Mouse (Mus musculus): ENCODE data around the gene Commd6.
A peak's percentile ranks its signal among the peaks of the same experiment; 100 is the strongest.
"Not testable (repeated sequence)": the region's sequence is repeated elsewhere in the genome, so short reads cannot be mapped to it uniquely, and the experiment has no call there.

Commd6 gene

DNA sequence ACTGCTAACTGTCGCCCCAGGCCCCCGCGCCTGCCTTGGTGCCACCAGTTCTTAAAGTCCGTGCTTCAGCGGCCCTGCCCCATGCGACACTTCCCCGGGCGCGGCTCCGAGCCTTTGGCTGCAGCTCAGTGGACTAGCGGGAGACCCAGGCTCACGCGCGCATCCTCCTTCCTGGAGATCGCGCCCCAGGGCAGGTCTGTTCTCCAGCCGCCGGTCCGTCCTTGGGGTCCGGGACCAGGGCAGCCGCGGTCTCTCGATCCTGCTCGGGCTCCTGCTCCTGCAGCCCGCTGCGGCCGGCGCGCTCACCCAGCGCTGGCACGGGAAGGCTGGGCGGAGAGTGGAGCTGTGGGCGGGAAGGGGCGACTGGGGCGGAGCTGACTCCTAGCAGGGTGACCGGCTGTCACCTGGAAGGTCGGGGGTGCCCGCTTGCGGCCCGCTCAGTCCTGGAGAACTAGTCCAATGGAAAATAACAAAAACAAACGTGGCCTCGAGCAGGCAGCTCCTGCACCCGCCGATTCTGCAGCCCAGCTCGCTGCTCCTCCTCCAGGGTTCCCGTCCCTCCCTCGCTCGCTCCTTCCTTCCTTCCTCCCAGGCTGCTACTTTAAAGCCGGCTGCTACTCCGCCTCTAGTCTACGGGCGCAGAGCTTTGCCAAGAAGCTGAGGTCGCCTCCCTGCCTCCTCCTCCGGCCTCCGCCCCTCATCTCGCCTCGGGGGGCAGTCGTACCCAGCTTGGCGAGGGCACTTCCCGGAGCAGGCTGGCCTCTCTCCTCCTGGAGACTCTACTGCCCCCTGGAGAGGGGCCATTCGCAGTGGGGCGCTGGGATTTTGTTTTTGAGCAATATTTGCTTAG lies 31.7 kb downstream of the Commd6 start, which contains the start of gene Tbc1d4:
Gene Tbc1d4, minus strand, starts transcription at position 673 of the 850 bp plus-strand sequence.
- DNase-seq (ENCODE audit: low spot score in 2 of 2), result peak; percentile 37 to 52

DNA sequence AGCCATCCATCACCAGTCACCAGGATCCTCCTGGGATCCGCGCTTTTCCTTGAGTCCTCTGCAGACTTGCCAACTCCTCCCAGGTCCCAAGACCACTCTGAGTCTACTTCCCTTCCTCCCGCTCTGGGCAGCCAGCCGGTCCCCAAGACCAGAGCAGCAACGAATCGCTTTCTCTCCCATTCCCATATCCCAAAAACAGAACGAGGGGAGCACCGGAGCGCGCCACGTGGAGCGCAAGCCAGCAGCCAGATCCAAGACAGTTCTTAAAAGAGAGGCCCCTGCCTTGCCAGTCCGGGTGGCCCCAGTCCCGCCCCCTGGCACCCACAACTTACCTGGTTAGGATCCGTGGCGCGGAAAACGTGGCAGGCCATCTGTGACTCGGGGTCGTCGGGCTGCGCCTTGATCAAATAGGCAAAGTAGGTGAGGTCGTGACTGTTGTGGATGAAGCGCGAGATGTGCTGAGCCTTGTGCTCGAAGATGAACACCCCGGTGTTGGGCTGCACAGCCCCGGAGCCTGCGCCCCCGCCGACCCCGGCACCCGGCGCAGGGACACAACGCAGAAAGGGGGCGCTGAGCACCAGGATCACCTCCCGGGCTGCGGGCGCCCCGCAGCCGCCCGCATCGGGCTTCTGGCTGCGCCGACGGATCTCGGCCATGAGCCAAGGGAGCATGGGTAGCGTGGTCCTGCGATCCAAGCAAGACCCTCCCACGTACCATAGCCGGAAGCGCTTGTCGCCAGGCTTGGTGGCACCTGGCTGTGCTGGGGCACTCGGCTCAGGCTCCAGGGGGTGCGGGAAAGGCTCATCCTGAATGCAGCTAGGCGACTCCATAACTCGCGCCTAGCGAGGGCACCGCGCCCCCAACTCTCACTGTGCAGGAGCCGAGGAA lies 32.6 kb downstream of the Commd6 start:
- DNase-seq (ENCODE audit: low spot score in 2 of 2), result peak; percentile 8 to 24

DNA sequence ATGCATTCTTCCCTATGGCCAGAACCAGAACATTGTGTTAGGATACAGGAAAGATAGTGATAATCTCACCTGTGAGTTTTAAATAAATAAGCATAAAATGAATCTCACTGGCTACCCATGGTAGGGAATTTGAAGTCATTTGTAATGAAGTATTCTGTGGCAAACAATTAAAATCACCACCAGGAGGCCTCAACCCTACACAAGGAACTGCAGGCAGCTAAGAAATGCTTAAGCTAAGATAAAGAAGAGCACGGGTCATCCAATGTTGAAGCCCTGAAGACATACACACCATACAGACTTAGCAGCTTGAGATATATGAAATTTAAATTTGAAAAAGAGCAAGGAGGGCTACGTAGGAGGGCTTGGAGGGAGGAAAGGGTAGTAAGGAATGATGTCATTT lies 34.6 kb downstream of the Commd6 start:
- DNase-seq (ENCODE audit: low spot score in 2 of 2), result no peak

DNA sequence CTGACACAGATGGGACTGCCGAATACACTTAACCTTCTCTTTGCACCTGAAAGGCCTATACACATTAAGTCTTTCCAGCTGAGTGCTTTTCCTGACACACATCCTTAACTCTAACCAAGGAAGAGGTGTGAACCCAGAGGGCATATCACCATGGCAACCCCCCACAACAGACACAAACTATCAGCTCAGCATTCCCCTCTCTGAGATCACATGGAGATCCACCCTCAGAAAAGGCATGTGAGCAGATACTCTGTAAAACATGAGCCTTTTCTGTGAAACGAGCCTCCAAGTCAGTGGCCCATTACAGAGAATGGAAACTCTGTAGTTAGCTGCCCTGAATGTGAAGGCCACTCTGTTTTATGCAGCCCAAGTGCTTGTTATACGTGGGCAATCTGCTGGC lies 37.6 kb downstream of the Commd6 start:
- no peak for DNase-seq (ENCODE audit: low spot score in 2 of 2)

DNA sequence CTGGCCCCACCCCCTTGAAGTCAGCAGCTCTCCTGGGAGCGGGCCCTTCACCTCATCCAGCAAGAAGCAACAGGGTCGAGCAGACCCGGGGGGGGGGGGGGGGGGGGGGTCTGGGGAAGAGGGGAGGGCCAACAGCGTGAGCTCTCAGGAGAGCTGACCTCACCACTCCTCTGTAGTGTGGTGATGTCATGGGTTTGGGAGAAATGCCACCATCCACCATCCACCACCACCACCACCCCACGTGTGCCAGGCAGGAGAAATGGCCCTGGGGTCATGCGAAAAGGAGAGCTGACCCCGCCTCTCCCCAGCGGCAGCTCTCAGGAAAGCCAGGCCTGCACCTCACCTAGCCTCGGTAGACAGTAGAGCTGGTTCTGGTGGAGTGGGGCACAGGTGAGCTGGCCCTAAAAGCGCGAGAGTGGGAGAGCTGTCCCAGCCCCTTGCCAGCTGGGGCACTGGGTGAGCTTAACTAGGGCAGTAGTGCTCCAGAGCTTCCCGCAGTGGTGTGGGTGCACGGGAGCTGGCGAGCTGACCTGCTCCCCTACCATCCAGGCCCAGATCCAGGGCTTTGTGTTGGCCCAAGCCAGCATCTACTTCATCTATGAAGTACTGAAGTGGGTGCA lies 43.3 kb downstream of the Commd6 start:
- no peak for DNase-seq (ENCODE audit: low spot score in 2 of 2)

DNA sequence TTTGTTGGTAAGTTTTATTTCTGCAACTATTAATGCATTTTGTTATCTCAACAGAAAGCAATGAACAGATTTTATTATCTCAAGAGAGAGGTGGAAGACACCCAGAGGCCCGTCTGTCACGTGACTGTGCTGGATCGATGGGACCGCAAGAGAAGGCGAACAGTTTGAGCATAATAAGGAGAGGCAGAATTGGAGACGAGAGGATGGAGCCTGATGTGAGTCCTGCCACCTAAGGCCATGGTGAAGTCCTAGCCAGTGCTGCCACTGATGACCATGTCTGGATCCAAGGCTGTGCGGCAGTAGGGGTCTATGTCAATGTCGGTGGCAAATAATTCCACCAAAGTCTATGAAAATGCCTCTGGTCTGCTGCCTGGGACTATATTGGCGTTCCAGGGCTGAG lies 43.8 kb downstream of the Commd6 start:
- DNase-seq (ENCODE audit: low spot score in 2 of 2), result no peak

DNA sequence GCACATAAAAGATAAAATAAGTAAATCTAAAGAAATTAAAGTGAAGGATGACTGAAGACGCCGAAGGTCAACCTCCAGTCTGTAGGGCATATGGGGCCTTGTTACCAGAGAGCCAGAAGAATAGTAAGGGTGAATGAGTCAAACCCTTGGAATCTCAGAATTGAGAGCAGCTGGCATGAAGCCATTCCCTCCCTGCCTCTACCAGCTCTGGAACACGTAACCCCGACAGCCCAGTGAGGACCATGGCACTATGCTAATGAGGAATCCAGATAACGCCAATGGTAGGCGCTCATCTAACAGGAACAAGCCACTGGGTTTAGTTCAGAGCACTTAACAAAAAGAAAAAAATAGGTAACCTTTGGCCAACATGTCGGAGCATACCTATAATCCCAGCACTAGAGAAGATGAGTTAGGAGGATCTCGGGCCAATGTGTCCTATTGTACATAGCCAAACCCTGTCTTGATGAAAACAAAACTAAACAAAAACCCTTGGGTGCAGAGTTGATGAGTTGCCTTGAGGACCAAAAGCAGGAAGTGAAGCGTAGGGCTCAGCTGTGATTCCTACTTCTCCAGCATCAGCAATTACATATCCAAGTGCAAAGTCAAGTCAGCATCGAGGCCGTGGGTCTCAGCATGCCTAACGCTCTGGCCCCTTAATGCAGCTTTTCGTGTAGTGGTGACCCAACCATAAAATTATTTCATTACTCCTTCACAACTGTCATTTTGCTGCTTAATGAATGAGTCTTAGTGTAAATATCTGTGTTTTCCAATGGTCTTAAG lies 45.0 kb downstream of the Commd6 start:
- no peak for DNase-seq (ENCODE audit: low spot score in 2 of 2)

DNA sequence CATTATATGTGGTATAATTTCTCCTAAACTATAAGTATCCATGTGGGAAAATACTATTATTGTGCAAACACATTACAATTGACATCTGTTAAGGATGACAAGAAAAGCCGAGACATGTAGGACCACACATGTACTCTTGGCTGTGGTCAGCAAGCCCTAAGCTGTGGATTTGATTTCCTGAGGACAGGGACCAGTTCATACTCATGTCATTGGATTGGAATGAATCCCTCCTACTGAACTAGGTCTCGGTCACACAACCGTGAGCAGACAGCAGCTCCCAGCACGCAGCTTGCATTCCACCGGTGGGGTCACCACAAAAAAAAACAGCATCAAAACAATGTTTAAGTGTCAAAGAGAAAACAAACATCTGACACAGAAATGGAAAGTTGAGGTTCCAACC lies 46.5 kb downstream of the Commd6 start:
- DNase-seq (ENCODE audit: low spot score in 2 of 2), result no peak

DNA sequence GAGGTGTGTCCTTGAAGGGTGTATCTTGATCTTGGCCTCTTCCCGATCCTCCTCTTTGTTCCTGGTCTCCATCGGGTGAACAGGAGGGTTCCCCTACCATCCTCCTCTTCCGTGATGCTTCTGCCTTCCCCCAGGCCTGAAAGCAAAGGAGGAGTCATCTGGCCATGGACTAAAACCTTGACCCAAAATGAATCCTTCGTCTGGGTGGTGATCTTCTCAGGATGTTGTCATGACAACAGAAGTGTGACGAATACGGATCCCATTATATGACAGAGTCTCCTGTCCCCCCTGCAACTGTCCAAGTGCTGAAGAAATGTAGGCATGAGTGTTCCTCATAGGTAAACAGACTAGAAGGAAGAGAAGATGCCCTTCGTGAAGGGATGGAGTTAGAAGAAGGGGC lies 47.1 kb downstream of the Commd6 start:
- DNase-seq (ENCODE audit: low spot score in 2 of 2), result no peak

DNA sequence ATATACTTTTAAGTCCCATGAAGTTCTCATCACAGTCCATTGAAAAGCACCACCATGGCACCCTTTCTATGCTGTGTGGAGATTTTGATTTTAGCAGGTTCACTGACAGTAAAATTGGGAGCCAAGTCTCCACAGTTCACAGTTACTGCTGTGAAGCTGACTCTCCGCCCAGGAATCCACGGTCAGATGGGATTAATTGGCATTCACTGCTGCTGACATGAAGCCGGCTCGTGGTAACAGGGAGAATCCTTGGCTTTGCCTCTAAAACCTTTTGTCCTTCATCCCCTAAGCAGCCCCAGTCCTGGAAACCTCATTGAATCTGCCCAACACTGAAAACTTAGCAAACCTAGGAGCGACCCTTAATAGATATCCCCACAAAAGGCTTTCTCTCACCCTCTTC lies 49.4 kb downstream of the Commd6 start:
- no peak for DNase-seq (ENCODE audit: low spot score in 2 of 2)

DNA sequence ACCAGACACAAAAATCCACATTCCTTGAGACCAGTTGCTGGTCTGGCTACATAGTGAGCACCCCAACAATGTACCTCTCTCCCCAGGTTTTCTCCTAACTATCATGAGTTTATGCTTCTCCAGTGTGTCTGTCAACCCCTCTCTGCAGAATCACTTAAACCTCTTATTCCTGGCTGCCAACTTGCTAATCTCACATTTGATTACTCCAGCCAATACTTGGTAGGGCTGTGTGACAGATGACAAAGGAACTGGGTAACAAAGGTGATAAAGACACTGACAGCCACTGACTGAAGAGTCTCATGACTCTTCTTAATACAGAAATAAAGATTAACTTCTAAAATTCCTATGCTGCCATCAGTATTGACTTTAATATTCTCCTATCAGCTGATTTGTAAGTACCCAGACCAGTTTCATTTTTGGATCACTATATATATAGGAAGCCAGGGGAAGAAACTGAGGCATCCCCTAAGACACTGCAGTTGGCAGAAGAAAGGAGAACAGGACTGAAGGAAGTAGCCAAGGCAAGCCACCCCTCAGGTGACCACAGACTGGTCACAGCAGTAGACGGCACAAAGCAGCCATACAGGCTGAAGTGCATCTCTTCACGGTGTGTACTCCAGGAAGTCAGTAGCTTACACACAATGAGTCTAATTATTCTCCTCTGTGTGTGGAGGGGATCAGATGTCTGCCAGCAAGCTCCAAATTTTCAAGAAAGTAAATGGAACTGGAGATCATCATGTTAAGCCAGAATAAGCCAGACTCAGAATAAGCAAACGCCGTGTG lies 52.1 kb downstream of the Commd6 start:
- DNase-seq (ENCODE audit: low spot score in 2 of 2), result not testable (repeated sequence)

DNA sequence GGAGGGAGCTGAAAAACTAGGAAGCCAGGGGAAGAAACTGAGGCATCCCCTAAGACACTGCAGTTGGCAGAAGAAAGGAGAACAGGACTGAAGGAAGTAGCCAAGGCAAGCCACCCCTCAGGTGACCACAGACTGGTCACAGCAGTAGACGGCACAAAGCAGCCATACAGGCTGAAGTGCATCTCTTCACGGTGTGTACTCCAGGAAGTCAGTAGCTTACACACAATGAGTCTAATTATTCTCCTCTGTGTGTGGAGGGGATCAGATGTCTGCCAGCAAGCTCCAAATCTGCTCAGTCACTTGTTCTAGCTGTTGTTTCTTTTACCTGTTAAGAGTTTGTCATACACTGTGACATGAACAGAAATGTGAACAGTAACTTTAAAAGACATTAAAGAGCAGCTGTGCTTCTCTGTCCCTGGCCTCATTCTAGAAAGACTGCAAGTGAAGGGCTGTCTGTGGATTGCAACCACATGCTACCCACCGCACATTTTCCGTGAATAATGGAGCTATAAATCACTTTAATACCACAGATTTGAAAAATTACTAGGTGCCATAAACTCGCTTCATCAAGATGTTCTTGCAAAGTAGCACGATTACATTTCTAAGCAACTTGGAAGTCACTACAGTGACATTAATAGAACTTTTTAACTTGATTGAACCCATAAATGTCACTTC lies 53.0 kb downstream of the Commd6 start:
- not testable (repeated sequence) for DNase-seq (ENCODE audit: low spot score in 2 of 2)

DNA sequence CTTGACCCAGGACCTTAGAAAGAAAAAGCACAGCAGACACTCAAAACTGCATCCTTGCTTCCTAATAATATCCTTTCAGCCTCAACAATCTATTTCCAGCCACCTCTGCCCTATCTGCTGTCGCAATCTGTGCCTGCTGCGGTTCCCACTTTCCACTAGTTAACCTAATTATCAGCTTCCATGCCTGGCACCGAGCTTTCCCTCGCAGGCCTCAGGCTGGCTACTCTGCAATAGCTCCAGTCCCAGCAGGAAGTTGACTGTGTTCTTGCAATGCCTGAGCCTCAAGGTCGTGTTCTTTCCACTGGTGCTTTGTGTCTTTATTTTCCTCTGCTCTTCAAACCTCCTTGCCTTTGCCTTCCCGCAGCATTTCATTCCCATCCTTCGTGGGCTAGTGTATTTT lies 54.4 kb downstream of the Commd6 start:
- DNase-seq (ENCODE audit: low spot score in 2 of 2), result no peak
